Mouse (Mus musculus): ENCODE data around the gene Heyl. TPM values are rescaled to one million over a fixed set of nuclear protein-coding genes. Genes with fewer than 3 reads are reported as not detected.
A peak's percentile ranks its signal among the peaks of the same experiment; 100 is the strongest.

Gene Heyl
- polyA plus RNA-seq, 1 experiment = 0.61 TPM

DNA sequence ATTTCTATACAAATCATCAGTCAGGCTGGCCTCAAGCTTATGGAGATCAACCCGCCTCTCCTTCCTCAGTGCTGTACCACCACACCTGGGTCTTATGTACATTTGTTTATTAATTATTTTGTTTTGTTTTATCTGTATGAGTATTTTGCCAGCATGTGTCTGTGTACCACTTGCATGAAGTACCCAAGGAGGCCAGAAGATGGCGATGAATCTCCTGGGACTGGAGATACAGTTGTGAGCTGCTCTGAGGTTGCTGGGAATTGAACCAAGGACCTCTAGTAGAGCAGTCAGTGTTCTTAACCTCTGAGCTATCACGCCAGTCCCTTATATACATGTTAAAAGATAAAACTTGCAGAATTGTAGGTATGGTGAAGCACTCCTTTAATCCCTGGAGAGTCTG is 10.0 kb upstream of the Heyl start:
- Histone ChIP-seq H3ac (ENCODE audit: control insufficient read depth, insufficient read length, low read depth) (no peak overlapping the region), H3K36me3 (ENCODE audit: control insufficient read depth, insufficient read depth) (no peaks in the 10 kb centered on the region), H3K27me3 (ENCODE audit: control insufficient read depth, insufficient read depth, insufficient read length) (no peaks in the 10 kb centered on the region), H3K79me3 (ENCODE audit: low read depth) (no peaks in the 10 kb centered on the region), H3K4me3 (ENCODE audit: insufficient read depth, poor library complexity, severe bottlenecking) (no peak overlapping the region), H3K79me2 (ENCODE audit: control insufficient read depth, insufficient read depth) (no peaks in the 10 kb centered on the region)
- TF ChIP-seq MYOD1 (IDR thresholded peaks at IDR 0.05; ENCODE audit: control insufficient read depth, insufficient read length, low read depth) = no peak
- TF ChIP-seq CTCF (IDR thresholded peaks at IDR 0.05; ENCODE audit: control insufficient read depth, insufficient read depth, insufficient read length) = no peak
- no peak for TF ChIP-seq FOSL1 (IDR thresholded peaks at IDR 0.05; ENCODE audit: insufficient read depth, low read length, poor library complexity, severe bottlenecking)
- TF ChIP-seq MYOG (IDR thresholded peaks at IDR 0.05; ENCODE audit: control insufficient read depth, extremely low read depth, insufficient read length) = no peak

DNA sequence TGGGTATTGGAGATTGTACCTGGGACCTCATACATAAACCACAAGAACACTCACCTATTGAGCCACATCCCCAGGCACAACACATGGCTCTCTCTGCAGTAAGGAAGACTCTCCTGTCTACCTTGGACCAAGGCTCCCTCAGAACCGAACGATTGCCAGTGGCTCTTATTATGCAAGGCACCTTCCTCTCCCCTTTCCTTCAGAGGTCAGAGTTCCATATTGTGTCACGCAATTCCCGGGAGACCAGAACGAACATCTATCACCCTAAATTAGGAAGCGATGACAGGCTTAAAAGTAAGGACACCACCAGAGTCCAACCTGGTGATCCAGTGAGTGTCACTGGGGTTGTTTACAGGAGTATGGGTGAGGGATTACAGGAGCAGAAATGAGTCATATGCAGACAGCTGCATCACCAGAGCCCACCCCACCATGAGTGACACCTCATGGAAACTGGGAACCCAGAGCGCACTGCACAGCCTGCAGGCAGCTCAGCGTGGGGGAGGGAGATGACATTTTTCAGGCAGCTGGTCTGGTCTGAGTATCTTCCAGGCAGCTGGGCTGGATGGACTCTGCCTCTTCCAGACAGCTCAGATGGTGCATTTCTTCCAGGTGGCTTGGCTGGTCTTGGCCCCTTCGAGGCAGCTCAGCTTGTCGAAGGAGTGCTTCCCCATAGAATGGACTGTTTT is 7.5 kb upstream of the Heyl start:
- no peaks in the 10 kb centered on the region for H3K36me3 ChIP-seq (ENCODE audit: control insufficient read depth, insufficient read depth)
- H3K4me3 ChIP-seq (ENCODE audit: insufficient read depth, poor library complexity, severe bottlenecking) = no peak overlapping the region
- H3ac ChIP-seq (ENCODE audit: control insufficient read depth, insufficient read length, low read depth) = no peak overlapping the region
- no peaks in the 10 kb centered on the region for H3K27me3 ChIP-seq (ENCODE audit: control insufficient read depth, insufficient read depth, insufficient read length)
- no peaks in the 10 kb centered on the region for H3K79me2 ChIP-seq (ENCODE audit: control insufficient read depth, insufficient read depth)
- no peaks in the 10 kb centered on the region for H3K79me3 ChIP-seq (ENCODE audit: low read depth)
- TF ChIP-seq MYOD1 (IDR thresholded peaks at IDR 0.05; ENCODE audit: control insufficient read depth, insufficient read length, low read depth) (peak; percentile 98), USF1 (IDR thresholded peaks at IDR 0.05; ENCODE audit: low read depth) (no peak), FOSL1 (IDR thresholded peaks at IDR 0.05; ENCODE audit: insufficient read depth, low read length, poor library complexity, severe bottlenecking) (peak; percentile 20), CEBPB (IDR thresholded peaks at IDR 0.05; ENCODE audit: low read depth) (peak; percentile 63)

DNA sequence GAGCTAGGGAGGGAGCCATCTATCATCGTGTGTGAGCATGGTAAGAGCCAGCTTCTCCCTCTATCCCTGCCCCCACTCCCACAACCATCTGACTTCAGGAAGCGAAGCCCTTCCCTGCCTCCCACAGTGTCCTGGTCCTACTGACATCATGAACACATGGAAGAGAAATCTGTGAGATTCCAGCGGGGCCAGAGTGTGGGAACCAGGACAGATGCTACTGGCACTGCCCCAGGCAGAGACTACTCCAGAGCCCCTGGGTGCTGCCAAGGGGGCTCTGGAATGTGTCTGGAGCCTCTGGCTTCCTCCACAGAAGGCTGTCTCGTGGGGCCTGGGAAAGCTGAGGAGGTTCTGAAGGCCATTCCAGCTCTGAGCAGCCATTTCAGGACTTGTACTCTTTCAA is 5.6 kb upstream of the Heyl start:
- Histone ChIP-seq H3K36me3 (ENCODE audit: control insufficient read depth, insufficient read depth) (no peaks in the 10 kb centered on the region), H3K27me3 (ENCODE audit: control insufficient read depth, insufficient read depth, insufficient read length) (no peaks in the 10 kb centered on the region), H3K79me3 (ENCODE audit: low read depth) (no peaks in the 10 kb centered on the region), H3K79me2 (ENCODE audit: control insufficient read depth, insufficient read depth) (no peaks in the 10 kb centered on the region), H3K4me3 (ENCODE audit: insufficient read depth, poor library complexity, severe bottlenecking) (no peak overlapping the region), H3ac (ENCODE audit: control insufficient read depth, insufficient read length, low read depth) (no peak overlapping the region)
- TF ChIP-seq MAX (IDR thresholded peaks at IDR 0.05) (no peak), CEBPB (IDR thresholded peaks at IDR 0.05; ENCODE audit: low read depth) (no peak), USF1 (IDR thresholded peaks at IDR 0.05; ENCODE audit: low read depth) (no peak), MYOG (IDR thresholded peaks at IDR 0.05; ENCODE audit: control insufficient read depth, extremely low read depth, insufficient read length) (no peak), MYOD1 (IDR thresholded peaks at IDR 0.05; ENCODE audit: control insufficient read depth, insufficient read length, low read depth) (no peak), FOSL1 (IDR thresholded peaks at IDR 0.05; ENCODE audit: insufficient read depth, low read length, poor library complexity, severe bottlenecking) (no peak), CTCF (IDR thresholded peaks at IDR 0.05; ENCODE audit: control insufficient read depth, insufficient read depth, insufficient read length) (no peak)

DNA sequence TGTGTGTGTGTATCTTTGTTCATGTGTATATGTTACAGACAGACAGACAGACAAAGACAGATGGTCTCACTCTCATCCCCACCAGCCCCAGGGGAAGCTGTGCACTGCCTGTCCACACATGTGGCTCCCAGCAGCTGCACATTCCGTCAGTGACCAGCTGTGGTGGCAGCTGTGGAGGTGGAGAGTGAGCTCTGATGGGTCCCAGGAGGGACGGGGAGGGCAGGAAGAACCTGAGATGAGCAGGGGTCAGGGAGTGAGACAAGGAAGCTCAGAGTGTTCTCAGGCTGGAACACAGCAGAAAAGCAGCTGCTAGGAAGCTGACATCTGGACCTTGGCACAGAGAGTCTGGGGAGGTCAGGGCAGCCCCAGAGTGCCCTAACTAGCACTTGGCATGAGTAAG is 5.1 kb upstream of the Heyl start:
- Histone ChIP-seq H3K27me3 (ENCODE audit: control insufficient read depth, insufficient read depth, insufficient read length) (no peaks in the 10 kb centered on the region), H3K36me3 (ENCODE audit: control insufficient read depth, insufficient read depth) (no peaks in the 10 kb centered on the region), H3K4me3 (ENCODE audit: insufficient read depth, poor library complexity, severe bottlenecking) (no peak overlapping the region), H3K79me3 (ENCODE audit: low read depth) (no peaks in the 10 kb centered on the region), H3K79me2 (ENCODE audit: control insufficient read depth, insufficient read depth) (no peaks in the 10 kb centered on the region), H3ac (ENCODE audit: control insufficient read depth, insufficient read length, low read depth) (no peak overlapping the region)
- TF ChIP-seq MYOD1 (IDR thresholded peaks at IDR 0.05; ENCODE audit: control insufficient read depth, insufficient read length, low read depth) (peak; percentile 100), MYOG (IDR thresholded peaks at IDR 0.05; ENCODE audit: control insufficient read depth, extremely low read depth, insufficient read length) (peak; percentile 96), CEBPB (IDR thresholded peaks at IDR 0.05; ENCODE audit: low read depth) (no peak), MAX (IDR thresholded peaks at IDR 0.05) (peak; percentile 66)

DNA sequence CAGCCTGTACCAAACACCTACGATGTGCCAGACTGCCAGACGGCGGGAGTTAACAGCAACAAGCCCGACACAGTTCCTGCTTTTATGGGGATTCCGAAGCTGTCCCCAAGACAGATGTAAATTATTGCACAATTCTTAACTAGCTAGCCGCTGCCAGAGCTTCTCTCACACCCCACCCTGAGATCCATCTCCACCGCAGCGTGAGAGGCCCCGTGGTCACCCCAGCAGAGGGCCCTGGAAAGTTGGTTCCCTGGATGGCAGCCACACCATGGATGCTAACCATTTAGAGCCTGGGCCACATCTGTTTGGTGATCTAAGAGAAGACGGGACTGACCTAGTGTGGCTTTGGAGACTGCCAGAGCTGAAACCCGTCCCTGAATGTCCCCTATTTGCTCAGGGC is 4.2 kb upstream of the Heyl start:
- Histone ChIP-seq H3K27me3 (ENCODE audit: control insufficient read depth, insufficient read depth, insufficient read length) (no peaks in the 10 kb centered on the region), H3K4me3 (ENCODE audit: insufficient read depth, poor library complexity, severe bottlenecking) (no peak overlapping the region), H3K79me3 (ENCODE audit: low read depth) (no peaks in the 10 kb centered on the region), H3K36me3 (ENCODE audit: control insufficient read depth, insufficient read depth) (no peaks in the 10 kb centered on the region), H3ac (ENCODE audit: control insufficient read depth, insufficient read length, low read depth) (no peak overlapping the region), H3K79me2 (ENCODE audit: control insufficient read depth, insufficient read depth) (no peaks in the 10 kb centered on the region)
- no peak for TF ChIP-seq USF1 (IDR thresholded peaks at IDR 0.05; ENCODE audit: low read depth)
- TF ChIP-seq CEBPB (IDR thresholded peaks at IDR 0.05; ENCODE audit: low read depth) = peak; percentile 37

DNA sequence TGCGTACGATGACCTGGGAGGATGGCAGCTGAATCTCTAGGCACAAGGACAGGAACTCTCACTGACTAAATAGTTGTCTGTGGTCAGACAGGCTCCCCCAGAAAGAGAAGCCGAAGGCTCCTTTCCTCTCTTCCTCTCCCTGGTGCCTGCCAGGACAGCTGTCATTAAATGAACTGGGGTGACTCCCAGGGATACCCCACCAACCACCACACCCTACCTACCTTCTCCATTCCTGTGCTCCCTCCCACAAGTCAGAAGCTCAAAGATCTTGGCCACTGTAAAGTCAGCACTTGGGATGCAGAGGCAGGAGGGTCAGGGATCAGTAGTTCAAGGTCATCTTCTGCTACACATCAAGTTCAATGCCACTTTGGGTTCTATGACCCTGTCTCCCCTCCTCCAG is 515 bp upstream of the Heyl start:
- H3K4me3 ChIP-seq (ENCODE audit: insufficient read depth, poor library complexity, severe bottlenecking) = no peak overlapping the region
- H3K79me3 ChIP-seq (ENCODE audit: low read depth) = no peaks in the 10 kb centered on the region
- H3ac ChIP-seq (ENCODE audit: control insufficient read depth, insufficient read length, low read depth) = no peak overlapping the region
- H3K27me3 ChIP-seq (ENCODE audit: control insufficient read depth, insufficient read depth, insufficient read length) = no peaks in the 10 kb centered on the region
- H3K36me3 ChIP-seq (ENCODE audit: control insufficient read depth, insufficient read depth) = no peaks in the 10 kb centered on the region
- no peaks in the 10 kb centered on the region for H3K79me2 ChIP-seq (ENCODE audit: control insufficient read depth, insufficient read depth)
- TF ChIP-seq USF1 (IDR thresholded peaks at IDR 0.05; ENCODE audit: low read depth) (no peak), MAX (IDR thresholded peaks at IDR 0.05) (no peak), FOSL1 (IDR thresholded peaks at IDR 0.05; ENCODE audit: insufficient read depth, low read length, poor library complexity, severe bottlenecking) (no peak), MYOD1 (IDR thresholded peaks at IDR 0.05; ENCODE audit: control insufficient read depth, insufficient read length, low read depth) (no peak), MYOG (IDR thresholded peaks at IDR 0.05; ENCODE audit: control insufficient read depth, extremely low read depth, insufficient read length) (no peak), CEBPB (IDR thresholded peaks at IDR 0.05; ENCODE audit: low read depth) (no peak)
